9 mouse cellular contexts compared by ENCODE assay signal in genomic region chr5:7899537-7899936, GRCm38 (mm10).
A peak's percentile ranks its signal among the peaks of the same experiment; 100 is the strongest.
DNase-seq lines count a peak whose midpoint lies in the region; ATAC-seq and TF ChIP-seq lines count a peak whose summit lies in the region.
"Had no signal": no experiment of that assay in that cellular context is flagged by ENCODE, and none has a peak within 500 bp of the region (broad histone marks: within the 10 kb centered on the region; RNA-seq: fewer than 3 reads in every experiment).

No protein-coding gene starts in this region.

- intact Hi-C loops in gastrocnemius, postnatal 36 days (cut with DNase I), result no loop called here

- TF ChIP-seq CTCF in layer of hippocampus, adult 2 months (conservative IDR thresholded peaks at IDR 0.05), result peak; percentile 84

- peak; percentile 17 for DNase-seq in gastrocnemius, postnatal 10 days
- DNase-seq in gastrocnemius, postnatal 36 days, result no peak
- peak; percentile 7 for DNase-seq in urinary bladder, postnatal 14 days (ENCODE audit: low spot score)
- no peak for DNase-seq in urinary bladder, postnatal 4 days (ENCODE audit: low spot score in 2 of 2)
- peak; percentile 31 to 57 for DNase-seq in layer of hippocampus, adult 2 months (ENCODE audit: low spot score in 2 of 2)
- DNase-seq in thymus, adult 18-20 months, result no peak

- H3K9ac ChIP-seq in neural tube, embryonic 14.5 days (replicated peaks; ENCODE audit: low read depth, low read length), result no peak overlapping the region

- 77% methylated on average over 3 of the region's 3 CpGs for WGBS in neural tube, embryonic 14.5 days

- H3K4me1 ChIP-seq in neural tube, embryonic 14.5 days (ENCODE audit: control insufficient read depth, insufficient read depth, low read length), result no peaks in the 10 kb centered on the region
- H3K4me1 ChIP-seq: megakaryocyte, embryonic 14.5 days had no signal

- H3K27ac ChIP-seq in layer of hippocampus, adult 2 months, result no peak overlapping the region
- no peak overlapping the region for H3K27ac ChIP-seq in neural tube, embryonic 14.5 days (ENCODE audit: low read depth, low read length)

- H3K36me3 ChIP-seq in neural tube, embryonic 14.5 days (ENCODE audit: control insufficient read depth, insufficient read depth, low read length), result no peaks in the 10 kb centered on the region

- H3K4me3 ChIP-seq in layer of hippocampus, adult 2 months, result no peak overlapping the region
- no peak overlapping the region for H3K4me3 ChIP-seq in neural tube, embryonic 14.5 days (ENCODE audit: low read depth, low read length)
- H3K4me3 ChIP-seq: megakaryocyte, embryonic 14.5 days had no signal

- H3K9me3 ChIP-seq in neural tube, embryonic 14.5 days (ENCODE audit: control insufficient read depth, low read length), result no peaks in the 10 kb centered on the region
- H3K9me3 ChIP-seq: megakaryocyte, embryonic 14.5 days had no signal

- H3K4me2 ChIP-seq in neural tube, embryonic 14.5 days (ENCODE audit: low read depth, low read length), result no peak overlapping the region

- H3K27me3 ChIP-seq in neural tube, embryonic 14.5 days (ENCODE audit: control insufficient read depth, insufficient read depth, low read length), result no peaks in the 10 kb centered on the region
- H3K27me3 ChIP-seq: megakaryocyte, embryonic 14.5 days had no signal

- ATAC-seq in neural tube, embryonic 14.5 days (ENCODE audit: low read depth), result peak; percentile 82
- ATAC-seq in inflammation-experienced regulatory T-cells, adult 6 months, result no peak

Comparison
In these comparisons a context has a peak if more than half of its experiments do, and no peak if none do; other contexts are left out.
1. DNase-seq: peak in gastrocnemius, postnatal 10 days (single experiment), urinary bladder, postnatal 14 days (single experiment) and layer of hippocampus, adult 2 months (2 of 2); none in gastrocnemius, postnatal 36 days (0 of 2), urinary bladder, postnatal 4 days (0 of 2) and thymus, adult 18-20 months (0 of 2).